Mouse (Mus musculus): ENCODE data around the gene Iqub.

Iqub gene

DNA sequence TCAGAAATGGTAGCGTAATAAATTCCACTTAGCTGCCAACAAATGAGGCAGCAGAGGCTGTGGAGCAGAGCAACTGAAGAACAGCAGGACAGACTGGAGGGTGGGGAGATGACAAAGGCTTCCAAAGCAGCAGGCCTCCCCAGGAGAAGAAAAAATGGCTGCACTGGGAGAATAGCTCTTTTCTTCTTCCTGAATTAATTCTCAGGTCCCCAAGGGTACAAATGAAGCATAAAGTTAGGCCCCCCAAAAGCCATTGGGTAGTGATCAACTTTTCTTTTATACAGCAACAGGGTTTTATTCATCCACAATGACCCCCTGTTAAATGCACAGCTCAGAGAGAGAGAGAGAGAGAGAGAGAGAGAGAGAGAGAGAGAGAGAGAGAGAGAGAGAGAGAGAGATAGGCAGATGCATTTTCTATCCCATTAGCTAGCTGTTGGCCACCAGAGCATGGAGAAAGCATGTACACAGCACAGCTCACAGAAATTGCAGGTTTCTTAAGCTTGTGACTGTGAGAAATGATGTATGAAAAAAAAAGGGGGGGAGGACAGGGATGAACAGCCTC, 44.2 kb downstream of the Iqub start:
- DNase-seq (ENCODE audit: low spot score in 2 of 2), result peak in 1 of 2 experiments; percentile 49

DNA sequence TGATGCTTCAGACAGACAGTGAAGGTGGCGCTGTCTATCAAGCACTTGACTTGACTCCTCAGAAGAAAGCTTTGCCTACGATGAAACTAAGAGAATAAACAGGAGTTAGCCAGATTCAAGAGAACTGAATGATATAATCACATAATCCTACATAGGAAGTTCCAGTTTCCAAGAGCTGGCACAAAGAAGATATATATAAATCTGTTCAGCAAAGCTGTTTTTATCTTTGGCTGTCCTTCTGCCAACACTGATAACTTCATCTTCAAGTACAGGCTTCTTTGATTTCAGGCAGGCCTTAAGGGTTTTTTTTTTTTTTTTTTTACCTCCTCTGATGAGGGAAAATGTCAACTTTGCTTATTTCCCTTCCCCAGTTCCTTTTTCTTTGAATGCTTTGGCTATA, 44.7 kb downstream of the Iqub start:
- DNase-seq (ENCODE audit: low spot score in 2 of 2), result no peak

- DNase-seq (ENCODE audit: low spot score in 2 of 2), result peak; percentile 35 to 69
These were observed 58.8 kb downstream of the Iqub start for GRCm38 (mm10) chr6:24456097-24456496.

GRCm38 (mm10) chr6:24451026-24451821, 63.6 kb downstream of the Iqub start:
- no peak for DNase-seq (ENCODE audit: low spot score in 2 of 2)

DNA sequence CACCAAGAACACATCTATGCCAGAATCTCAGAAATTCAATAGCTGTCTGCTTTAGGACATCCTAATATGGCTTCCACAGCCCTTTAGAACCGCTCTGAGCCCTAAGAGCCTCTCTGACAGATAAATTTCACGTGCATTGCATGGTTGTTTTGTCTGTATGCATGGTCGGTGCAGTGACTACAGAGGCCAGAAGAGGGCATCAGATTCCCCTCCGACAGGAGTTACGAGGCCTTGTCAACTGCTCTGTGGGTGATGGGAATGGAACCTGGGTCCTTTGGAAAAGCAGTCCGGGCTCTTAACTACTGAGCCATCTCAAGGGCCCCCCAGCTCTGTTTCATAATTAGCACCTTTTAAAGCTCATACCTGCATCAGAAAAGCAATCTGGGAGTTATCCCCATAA, 64.6 kb downstream of the Iqub start:
- no peak for DNase-seq (ENCODE audit: low spot score in 2 of 2)

DNA sequence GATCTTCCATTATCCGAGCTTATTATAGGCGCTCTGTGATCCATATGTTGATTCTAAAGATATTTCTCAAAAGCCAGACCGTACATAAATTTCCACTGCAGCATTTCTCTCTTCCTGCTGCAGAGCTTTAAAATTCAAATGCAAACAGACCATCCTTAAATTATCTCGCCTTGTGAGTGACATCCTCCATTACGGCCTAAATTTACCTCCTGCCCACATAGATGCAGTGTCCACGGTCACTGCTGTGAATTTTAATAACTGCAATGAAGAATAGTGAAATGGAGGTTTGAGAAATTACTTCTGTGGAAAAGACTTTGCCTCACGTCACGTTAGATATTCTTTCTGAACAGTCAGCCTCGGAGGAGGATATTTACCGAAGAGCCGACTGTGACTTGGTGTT, 98.8 kb downstream of the Iqub start:
- peak; percentile 22 to 47 for DNase-seq (ENCODE audit: low spot score in 2 of 2)

DNA sequence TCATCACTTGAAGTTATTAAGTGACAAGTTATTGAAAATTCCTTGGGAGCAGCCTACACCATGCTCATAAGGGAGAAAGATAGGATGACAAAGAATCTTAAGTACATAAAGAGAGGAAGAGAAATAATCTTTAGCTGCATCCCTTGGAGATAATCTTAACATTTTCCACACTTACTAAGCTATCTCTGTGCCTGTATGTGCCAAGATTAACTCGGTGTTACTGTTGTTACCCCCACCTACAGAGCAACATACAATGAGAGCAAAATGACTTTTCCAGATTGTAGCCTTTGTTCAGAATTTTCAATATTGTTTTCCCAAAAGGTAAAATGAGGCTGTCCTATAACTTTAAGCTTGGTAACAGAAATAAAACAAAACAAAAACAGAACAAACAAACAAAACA, 99.4 kb downstream of the Iqub start:
- DNase-seq (ENCODE audit: low spot score in 2 of 2), result no peak

GRCm38 (mm10) chr6:24408573-24409427, 106.1 kb downstream of the Iqub start:
- peak; percentile 40 to 74 for DNase-seq (ENCODE audit: low spot score in 2 of 2)

DNA sequence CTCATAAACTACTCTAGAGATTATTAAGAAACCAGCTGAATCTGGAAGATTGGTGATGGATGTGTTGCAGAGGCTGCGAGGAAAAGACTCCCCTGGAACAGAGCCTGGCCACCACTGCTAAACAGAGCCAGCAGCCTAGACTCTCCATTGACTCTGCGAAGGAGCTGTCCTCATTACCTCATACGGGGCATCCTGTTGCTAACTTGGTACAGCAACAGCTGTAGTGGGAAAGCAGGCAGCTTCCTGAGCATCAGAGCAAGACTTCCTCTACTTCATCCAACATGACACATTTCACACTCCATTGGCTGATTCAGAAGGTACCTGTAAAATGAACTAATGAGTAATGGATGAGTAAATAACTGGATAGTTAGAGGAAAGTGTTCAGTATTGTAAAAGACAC, 107.1 kb downstream of the Iqub start:
- DNase-seq (ENCODE audit: low spot score in 2 of 2), result peak in 1 of 2 experiments; percentile 17

DNA sequence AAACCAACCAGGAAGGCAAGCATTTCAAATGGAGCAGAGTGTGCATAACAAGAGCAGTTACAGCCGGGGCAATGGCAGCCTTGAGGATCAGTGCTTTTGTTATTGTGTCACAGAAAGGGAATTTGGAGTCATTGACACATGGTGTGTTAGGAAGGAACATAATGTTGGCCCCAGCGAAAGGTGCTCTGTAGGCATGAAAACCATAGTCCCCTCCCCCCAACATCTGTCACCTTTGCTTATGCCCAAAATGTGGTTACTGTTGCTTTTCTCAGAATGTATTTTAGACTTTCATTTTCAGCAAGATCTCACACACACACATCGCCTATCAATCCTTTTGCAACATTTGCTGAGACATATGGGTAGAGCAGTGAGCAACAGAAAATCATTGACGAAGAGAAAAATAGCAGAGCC, 117.6 kb downstream of the Iqub start:
- DNase-seq (ENCODE audit: low spot score in 2 of 2), result peak; percentile 35 to 63
